Mouse (Mus musculus) limb, embryonic 13.5 days (tissue): ENCODE measurements at regions not wholly inside any gene's neighbourhood (a gene's known extent, or its start where the extent isn't known, plus 50 kb on each side); places are given as distances from the start of the nearest gene placed in this dataset.

ENCODE experiments used
- ATAC-seq: fragments of 200-750 bp; cut with Nextera tagmentation; 2 replicates; pipeline ENCODE4 v1.8.0; 2017; ENCODE audit warnings: low read depth, moderate number of reproducible peaks, moderate TSS enrichment; ENCODE audit not compliant: low FRiP score
- H3K27ac ChIP-seq: fragments of 300-500 bp; sonication (generic); 2 replicates; pipeline ENCODE4 v1.5.1; 2015; ENCODE audit warnings: inconsistent platforms, mild to moderate bottlenecking, moderate library complexity
- H3K27me3 ChIP-seq: fragments of 300-500 bp; sonication (generic); 2 replicates; pipeline ENCODE4 v1.6.1; 2015; ENCODE audit warnings: mild to moderate bottlenecking, inconsistent platforms
- H3K36me3 ChIP-seq: fragments of 300-500 bp; sonication (generic); 2 replicates; pipeline ENCODE4 v1.6.1; 2015; ENCODE audit warnings: inconsistent platforms, mild to moderate bottlenecking, moderate library complexity
- H3K4me1 ChIP-seq: fragments of 300-500 bp; sonication (generic); 2 replicates; pipeline ENCODE4 v1.6.1; 2015; ENCODE audit warnings: inconsistent platforms
- H3K4me2 ChIP-seq: fragments of 300-500 bp; sonication (generic); replicated peaks from 2 replicates; pipeline ENCODE4 v1.6.1; 2015; ENCODE audit warnings: inconsistent platforms, mild to moderate bottlenecking, moderate library complexity
- H3K4me3 ChIP-seq: fragments of 300-500 bp; sonication (generic); 2 replicates; pipeline ENCODE4 v1.5.1; 2015; ENCODE audit warnings: moderate library complexity, mild to moderate bottlenecking, inconsistent platforms
- H3K9ac ChIP-seq: fragments of 300-500 bp; sonication (generic); 2 replicates; pipeline ENCODE4 v1.6.1; 2015; ENCODE audit warnings: mild to moderate bottlenecking, inconsistent platforms
- H3K9me3 ChIP-seq: fragments of 300-500 bp; sonication (generic); 2 replicates; pipeline ENCODE4 v1.6.1; 2016; ENCODE audit warnings: inconsistent platforms
- WGBS: fragments of 180-500 bp; shearing (Covaris S2); methylation state at CpG from one replicate; pipeline ENCODE4 v1.1.7; 2015; 5-methylcytosine and 5-hydroxymethylcytosine counted together

DNA sequence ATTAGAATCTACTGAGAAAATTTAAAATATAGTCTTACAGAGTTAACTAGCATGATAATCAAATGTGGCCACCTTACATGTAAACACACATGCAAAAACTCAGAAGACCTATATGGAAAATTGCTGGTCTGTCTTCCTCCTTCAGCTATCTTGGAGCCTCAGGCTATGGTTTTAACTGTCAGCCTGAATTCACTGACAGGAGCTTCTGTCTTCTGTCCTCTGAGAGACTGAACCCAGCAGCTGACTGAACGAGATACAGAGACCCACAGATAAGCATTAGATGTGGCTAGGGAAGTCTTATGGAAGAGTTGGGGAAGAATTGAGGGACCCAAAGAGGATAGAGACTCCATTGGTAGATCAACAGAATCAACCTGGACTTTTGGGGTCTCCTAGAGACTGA is 360.0 kb upstream of the Meox2 start:
- ATAC-seq, result no peak
- Histone ChIP-seq H3K36me3 (no peaks in the 10 kb centered on the region), H3K9ac (no peak overlapping the region), H3K27ac (no peak overlapping the region), H3K4me3 (no peak overlapping the region), H3K4me2 (no peak overlapping the region), H3K4me1 (no peaks in the 10 kb centered on the region), H3K27me3 (no peaks in the 10 kb centered on the region), H3K9me3 (peaks cover 4% of the 10 kb centered on the region; the same call in 1 of the 2 replicates)
- WGBS, result 69% methylated on average over 1 of the region's 1 CpGs

DNA sequence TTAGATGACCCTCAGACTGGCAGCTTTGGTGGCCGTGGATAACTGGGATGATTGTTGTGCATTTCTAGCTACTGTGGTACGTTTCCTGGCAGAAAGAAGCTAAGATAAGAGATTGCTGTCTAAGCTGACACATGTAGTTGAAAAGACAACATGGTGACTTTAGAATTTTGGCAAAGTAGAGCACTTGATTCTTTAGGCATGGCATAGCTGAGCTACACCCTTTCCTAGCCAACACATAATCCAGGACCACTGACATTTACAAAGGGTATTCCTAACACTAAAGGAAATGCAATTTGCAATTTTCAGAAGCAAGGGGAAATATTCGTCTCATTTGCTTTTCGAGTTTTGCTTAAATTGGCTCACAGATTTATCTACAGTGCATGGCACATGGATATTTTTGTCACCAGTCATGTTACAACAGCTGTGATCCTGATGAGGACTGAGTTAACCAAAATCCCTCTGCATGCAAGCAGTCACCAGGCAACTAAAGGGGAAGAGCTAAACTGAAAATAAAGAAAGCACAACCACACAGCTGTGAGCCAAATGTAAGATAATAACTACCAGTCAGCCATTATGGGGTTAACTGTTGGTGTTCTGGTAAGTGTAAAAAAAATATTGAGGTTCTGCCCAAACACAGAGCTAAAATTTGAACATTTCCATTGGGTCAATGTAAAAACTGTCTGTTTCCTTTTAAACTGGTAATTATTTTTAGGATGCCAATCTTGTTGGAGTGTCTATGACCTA is 342.9 kb upstream of the Meox2 start:
- Histone ChIP-seq H3K36me3 (no peaks in the 10 kb centered on the region), H3K4me1 (no peaks in the 10 kb centered on the region), H3K27ac (no peak overlapping the region), H3K9me3 (no peaks in the 10 kb centered on the region), H3K27me3 (no peaks in the 10 kb centered on the region), H3K4me2 (no peak overlapping the region), H3K4me3 (no peak overlapping the region), H3K9ac (no peak overlapping the region)
- 79% methylated on average over 4 of the region's 4 CpGs for WGBS
- ATAC-seq, result no peak

DNA sequence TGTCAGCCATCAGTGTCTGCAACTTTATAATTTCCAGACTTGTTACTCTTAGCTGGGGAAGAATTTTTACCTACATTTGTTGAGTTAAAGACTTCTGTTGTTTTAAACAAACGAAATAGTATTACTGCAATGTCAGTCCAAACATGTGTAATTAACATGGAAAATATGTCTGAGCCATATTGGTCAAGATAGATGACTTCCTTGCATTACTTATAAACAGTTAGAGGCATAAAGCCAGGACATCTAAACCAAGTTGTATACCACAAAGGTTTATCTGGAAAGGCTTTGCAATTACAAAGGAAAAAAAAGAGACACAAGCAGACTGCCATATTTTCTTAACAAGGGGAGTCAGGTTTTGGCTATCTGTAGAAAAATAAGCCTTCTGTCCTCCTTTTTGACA is 342.2 kb upstream of the Meox2 start:
- Histone ChIP-seq H3K9ac (no peak overlapping the region), H3K4me2 (no peak overlapping the region)
- no peak for ATAC-seq

DNA sequence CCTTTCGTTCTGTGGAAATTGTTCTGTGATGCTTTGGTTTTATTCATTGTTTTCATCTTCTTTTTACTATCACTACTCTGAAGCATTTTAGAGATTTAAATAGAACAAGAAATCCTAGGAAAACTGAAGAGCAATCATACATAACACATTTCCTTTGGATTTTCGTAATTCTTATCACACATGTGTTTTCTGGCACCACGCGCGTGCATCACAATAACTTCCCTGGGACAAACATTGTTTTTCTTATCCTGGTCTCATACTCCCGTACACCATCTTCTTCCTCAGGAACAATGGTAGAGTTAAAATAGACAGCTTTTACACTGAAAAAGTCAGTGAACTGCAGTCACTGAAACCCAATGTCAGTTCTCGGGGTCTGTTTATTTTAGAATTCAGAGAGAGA is 327.6 kb upstream of the Meox2 start:
- Histone ChIP-seq H3K9ac (no peak overlapping the region), H3K27ac (no peak overlapping the region), H3K36me3 (no peaks in the 10 kb centered on the region), H3K4me2 (no peak overlapping the region), H3K27me3 (no peaks in the 10 kb centered on the region), H3K4me3 (no peak overlapping the region), H3K9me3 (no peaks in the 10 kb centered on the region), H3K4me1 (peaks cover 8% of the 10 kb centered on the region; the same call in 1 of the 2 replicates)
- WGBS, result 85% methylated on average over 7 of the region's 7 CpGs
- ATAC-seq, result no peak

More for the DNA sequence above, 342.2 kb upstream of the Meox2 start:
- Histone ChIP-seq H3K36me3 (no peaks in the 10 kb centered on the region), H3K9me3 (no peaks in the 10 kb centered on the region), H3K4me1 (no peaks in the 10 kb centered on the region), H3K27ac (no peak overlapping the region), H3K4me3 (no peak overlapping the region), H3K27me3 (no peaks in the 10 kb centered on the region)
- WGBS, result 58% methylated on average over 1 of the region's 1 CpGs

DNA sequence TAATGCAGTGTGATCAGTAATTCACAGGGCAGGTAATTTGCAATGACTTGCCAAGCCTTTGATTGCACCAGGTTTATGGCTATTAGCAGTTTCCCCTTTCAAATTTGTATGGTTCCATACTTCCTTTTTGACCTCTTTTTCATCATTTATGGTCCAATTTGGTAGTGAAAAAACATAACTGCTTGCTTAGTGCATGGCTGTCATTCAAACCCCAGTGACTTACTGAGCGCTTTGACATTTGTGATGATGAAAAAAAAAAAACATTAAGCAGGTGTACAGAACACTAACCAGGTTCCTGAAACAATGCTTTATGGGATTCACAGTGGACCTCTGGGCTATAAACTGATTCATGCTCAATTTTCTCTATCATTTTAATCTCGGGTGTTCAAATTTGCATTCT is 317.5 kb upstream of the Meox2 start:
- Histone ChIP-seq H3K9ac (no peak overlapping the region), H3K27me3 (no peaks in the 10 kb centered on the region), H3K4me1 (peaks cover 35% of the 10 kb centered on the region), H3K27ac (no peak overlapping the region), H3K36me3 (no peaks in the 10 kb centered on the region), H3K4me3 (no peak overlapping the region), H3K9me3 (no peaks in the 10 kb centered on the region), H3K4me2 (no peak overlapping the region)
- ATAC-seq, result no peak
- WGBS, result 29% methylated on average over 2 of the region's 2 CpGs

DNA sequence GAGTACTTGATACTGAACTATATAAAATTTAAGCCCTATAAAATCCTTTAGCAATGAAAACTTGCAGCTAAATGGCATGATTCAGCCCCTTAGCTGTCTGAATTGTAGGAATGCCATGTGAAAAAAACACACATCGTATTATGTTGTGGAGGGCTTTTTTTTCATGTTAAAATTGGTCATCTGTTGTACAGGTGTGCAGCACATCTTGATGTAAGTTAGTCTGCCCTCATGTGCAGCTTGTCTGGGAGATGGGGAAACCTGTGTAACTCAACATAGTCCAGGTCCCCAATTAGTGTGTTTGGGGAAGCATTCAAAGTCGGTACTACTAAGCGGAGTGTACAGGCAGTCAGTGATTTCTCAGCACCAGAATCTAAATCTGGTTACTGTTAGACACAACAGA is 316.9 kb upstream of the Meox2 start:
- peak; percentile 14 for ATAC-seq
- H3K4me2 ChIP-seq, result peak overlapping the region; percentile 16; the same call in 1 of the 2 replicates
- no peak overlapping the region for H3K9ac ChIP-seq
- no peaks in the 10 kb centered on the region for H3K36me3 ChIP-seq
- no peaks in the 10 kb centered on the region for H3K27me3 ChIP-seq
- H3K4me1 ChIP-seq, result peaks cover 39% of the 10 kb centered on the region
- H3K27ac ChIP-seq, result no peak overlapping the region
- no peak overlapping the region for H3K4me3 ChIP-seq
- WGBS, result 21% methylated on average over 3 of the region's 3 CpGs
- no peaks in the 10 kb centered on the region for H3K9me3 ChIP-seq

DNA sequence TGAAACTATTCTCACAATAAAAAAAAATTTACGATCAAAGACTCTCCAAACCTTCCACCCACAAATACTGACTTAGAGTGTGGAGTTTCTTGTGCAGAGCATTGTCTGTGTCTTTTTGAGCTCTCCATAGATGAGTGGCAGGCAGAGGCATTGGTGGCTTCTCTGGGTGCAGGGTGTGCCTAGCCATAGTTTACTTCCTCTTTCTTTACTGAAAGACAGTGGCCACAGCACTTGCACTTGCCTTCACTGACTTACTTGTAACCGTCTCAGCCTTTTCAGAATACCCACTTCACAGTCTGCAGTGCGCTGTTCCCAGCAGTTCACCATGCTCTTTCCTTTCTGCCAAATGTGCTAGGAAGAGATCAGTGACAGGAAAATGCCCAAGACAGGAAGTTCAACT is 316.1 kb upstream of the Meox2 start:
- peak overlapping the region; percentile 28; the same call in 1 of the 2 replicates for H3K4me2 ChIP-seq
- 38% methylated on average over 3 of the region's 3 CpGs for WGBS
- no peak overlapping the region for H3K4me3 ChIP-seq
- H3K36me3 ChIP-seq, result no peaks in the 10 kb centered on the region
- no peak overlapping the region for H3K9ac ChIP-seq
- H3K27me3 ChIP-seq, result no peaks in the 10 kb centered on the region
- H3K4me1 ChIP-seq, result peaks cover 39% of the 10 kb centered on the region
- no peak for ATAC-seq
- H3K27ac ChIP-seq, result peak overlapping the region; percentile 28; the same call in 1 of the 2 replicates
- H3K9me3 ChIP-seq, result no peaks in the 10 kb centered on the region

DNA sequence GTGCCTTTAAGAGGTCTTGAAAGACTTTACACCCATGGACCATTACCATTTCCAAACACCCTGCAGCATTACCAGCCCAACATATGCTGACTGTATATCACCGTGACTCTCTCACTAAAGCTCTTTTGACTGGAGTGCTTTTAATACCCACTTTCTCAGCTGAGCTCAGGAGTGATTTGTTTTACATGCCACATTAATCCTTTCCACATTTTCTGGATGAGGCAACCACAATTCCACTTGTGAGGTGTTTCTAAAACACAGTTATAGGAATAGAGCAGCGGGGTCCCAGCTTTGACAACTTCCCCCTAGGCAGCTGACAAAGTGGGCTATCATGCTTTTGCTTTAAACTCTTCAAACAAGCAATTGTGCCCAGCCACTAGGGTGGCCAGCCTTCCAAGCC is 314.5 kb upstream of the Meox2 start:
- Histone ChIP-seq H3K9me3 (no peaks in the 10 kb centered on the region), H3K4me2 (no peak overlapping the region; the same call in 1 of the 2 replicates), H3K27me3 (no peaks in the 10 kb centered on the region), H3K27ac (0 out of 2 replicates have a peak overlapping the region, but pooled peaks have one; percentile 2), H3K4me3 (no peak overlapping the region), H3K4me1 (peaks cover 39% of the 10 kb centered on the region), H3K36me3 (no peaks in the 10 kb centered on the region), H3K9ac (no peak overlapping the region)
- ATAC-seq, result peak; percentile 85
- WGBS, result 11% methylated on average over 2 of the region's 2 CpGs

DNA sequence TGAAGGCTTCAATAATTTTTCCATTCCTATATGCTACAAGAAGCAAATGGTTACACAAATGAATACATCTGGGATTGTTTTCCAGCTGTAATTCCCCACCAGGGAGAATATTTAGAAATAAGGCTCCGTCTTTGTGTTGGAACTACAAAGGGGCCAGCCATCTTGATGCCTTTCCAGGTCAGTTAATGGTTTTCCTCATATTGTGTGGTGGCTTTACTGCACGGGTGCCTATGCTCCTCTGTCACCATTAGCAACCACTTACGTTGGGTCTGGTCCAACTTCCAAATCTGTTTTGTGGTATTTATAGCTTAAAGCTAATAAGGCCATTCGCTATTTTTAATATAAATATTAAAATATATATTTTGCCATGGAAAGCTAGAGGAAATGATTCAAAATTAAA is 312.1 kb upstream of the Meox2 start:
- H3K4me1 ChIP-seq, result peaks cover 32% of the 10 kb centered on the region
- 34% methylated on average over 4 of the region's 4 CpGs for WGBS
- H3K27ac ChIP-seq, result no peak overlapping the region
- H3K27me3 ChIP-seq, result no peaks in the 10 kb centered on the region
- no peak overlapping the region for H3K4me3 ChIP-seq
- peak; percentile 52; the same call in 1 of the 2 replicates for ATAC-seq
- no peak overlapping the region for H3K4me2 ChIP-seq
- no peaks in the 10 kb centered on the region for H3K9me3 ChIP-seq
- no peak overlapping the region for H3K9ac ChIP-seq
- H3K36me3 ChIP-seq, result no peaks in the 10 kb centered on the region

DNA sequence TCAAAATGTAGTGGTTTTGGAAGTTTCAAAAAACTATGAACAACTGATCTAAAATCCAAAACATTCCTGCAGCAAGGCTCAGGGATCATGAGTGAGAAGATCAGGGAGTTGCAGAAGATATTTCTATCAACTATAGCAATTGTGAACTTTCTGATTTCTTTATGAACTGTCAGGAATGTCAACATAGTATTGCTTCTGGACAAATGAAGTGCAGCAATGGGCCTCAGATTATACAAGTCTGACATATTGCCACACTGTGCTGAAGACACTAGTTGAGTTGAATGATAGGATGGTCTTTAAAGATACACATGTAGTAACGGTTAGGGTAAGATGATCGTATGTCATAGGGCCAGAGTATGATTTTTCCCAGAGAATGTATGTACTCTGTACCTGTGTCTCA is 290.4 kb upstream of the Meox2 start:
- no peak overlapping the region for H3K27ac ChIP-seq
- ATAC-seq, result no peak
- H3K36me3 ChIP-seq, result no peaks in the 10 kb centered on the region
- H3K9ac ChIP-seq, result no peak overlapping the region
- whole genome bisulfite sequencing, result 91% methylated on average over 2 of the region's 2 CpGs
- no peaks in the 10 kb centered on the region for H3K27me3 ChIP-seq
- no peak overlapping the region for H3K4me2 ChIP-seq
- H3K9me3 ChIP-seq, result no peaks in the 10 kb centered on the region
- no peaks in the 10 kb centered on the region for H3K4me1 ChIP-seq
- H3K4me3 ChIP-seq, result no peak overlapping the region

DNA sequence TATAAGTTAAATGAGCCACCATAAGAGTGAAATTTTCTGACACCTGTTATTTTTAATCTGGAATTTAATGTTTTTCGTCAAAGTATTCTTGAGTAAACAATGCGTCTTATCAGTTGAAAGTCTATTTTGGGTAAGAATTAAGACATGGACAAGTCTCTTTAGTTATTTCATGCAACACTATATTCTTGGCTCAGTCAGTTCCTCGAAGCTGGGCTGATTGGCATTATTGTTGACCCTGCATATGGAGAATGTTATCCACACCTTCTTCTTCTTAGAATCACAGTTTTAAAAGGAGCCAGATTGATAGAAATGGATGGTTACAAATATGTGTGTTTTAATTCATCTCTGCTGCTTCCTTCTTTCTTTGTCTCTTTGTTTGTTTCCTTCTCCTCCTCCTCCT is 289.5 kb upstream of the Meox2 start:
- no peaks in the 10 kb centered on the region for H3K9me3 ChIP-seq
- no peak overlapping the region for H3K27ac ChIP-seq
- no peak for ATAC-seq
- 80% methylated on average over 3 of the region's 3 CpGs for WGBS
- H3K36me3 ChIP-seq, result no peaks in the 10 kb centered on the region
- H3K4me1 ChIP-seq, result no peaks in the 10 kb centered on the region
- no peak overlapping the region for H3K4me2 ChIP-seq
- no peak overlapping the region for H3K4me3 ChIP-seq
- H3K9ac ChIP-seq, result no peak overlapping the region
- H3K27me3 ChIP-seq, result no peaks in the 10 kb centered on the region

DNA sequence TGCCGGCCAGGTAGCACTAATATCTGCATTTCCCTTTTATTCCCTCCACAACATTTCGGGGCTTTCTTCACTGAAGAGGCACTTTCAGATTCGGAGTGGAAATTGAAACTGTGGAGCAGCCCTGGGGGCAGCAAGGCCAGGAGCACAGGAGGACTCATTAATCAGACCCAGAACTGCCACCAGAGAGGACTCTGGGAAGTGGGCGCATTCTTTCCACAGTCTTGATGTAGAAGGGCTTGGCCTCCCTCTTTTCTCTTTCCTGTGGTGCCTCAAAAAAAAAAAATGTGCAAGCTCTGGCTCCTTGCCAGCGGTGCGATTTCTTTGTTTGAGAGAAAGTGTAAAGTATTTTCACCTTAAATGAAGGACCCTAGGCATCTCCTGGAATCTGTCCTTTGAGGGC is 281.6 kb upstream of the Meox2 start:
- Histone ChIP-seq H3K4me1 (peaks cover 11% of the 10 kb centered on the region), H3K9me3 (no peaks in the 10 kb centered on the region), H3K27me3 (no peaks in the 10 kb centered on the region), H3K27ac (peak overlapping the region; percentile 39; the same call in 1 of the 2 replicates), H3K36me3 (no peaks in the 10 kb centered on the region), H3K9ac (no peak overlapping the region), H3K4me3 (no peak overlapping the region), H3K4me2 (peak overlapping the region; percentile 32; the same call in 1 of the 2 replicates)
- ATAC-seq, result peak; percentile 84; the same call in 1 of the 2 replicates
- WGBS, result 44% methylated on average over 6 of the region's 6 CpGs
